Mouse (Mus musculus): ENCODE measurements around the gene Slc12a7. TPM values are rescaled to one million over a fixed set of nuclear protein-coding genes. Genes with fewer than 3 reads are reported as not detected.

The Slc12a7 gene
- polyA plus RNA-seq, 1 experiment from 2014 or later, result 14.3 TPM

DNA sequence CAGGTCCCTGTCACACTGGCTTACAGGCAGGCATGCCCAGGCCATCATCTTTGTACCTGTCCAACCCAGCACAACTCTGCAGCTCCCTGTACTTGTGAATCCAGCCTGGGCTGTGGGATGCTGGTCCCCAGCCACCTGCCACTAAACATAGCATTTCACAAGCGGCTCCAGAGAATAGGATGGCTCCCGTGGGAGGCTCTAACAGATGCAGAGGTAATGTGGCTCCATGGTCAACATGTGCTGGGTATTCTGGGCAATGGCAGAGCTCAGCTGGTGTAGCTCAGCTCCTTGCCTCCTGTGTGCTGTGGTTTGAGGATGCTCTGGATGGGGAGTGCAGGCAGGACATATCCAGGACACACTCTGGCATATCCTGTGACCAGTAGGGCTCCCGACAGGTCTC, 10.8 kb downstream of the Slc12a7 start:
- no peaks in the 10 kb centered on the region for H3K27me3 ChIP-seq
- no peaks in the 10 kb centered on the region for H3K36me3 ChIP-seq
- ATAC-seq (ENCODE audit: insufficient number of reproducible peaks, low FRiP score, low TSS enrichment, low read depth), result no peak
- no peak overlapping the region for H3K9ac ChIP-seq
- no peaks in the 10 kb centered on the region for H3K4me1 ChIP-seq
- H3K9me3 ChIP-seq, result no peaks in the 10 kb centered on the region
- no peak overlapping the region for H3K4me3 ChIP-seq
- no peak overlapping the region for H3K27ac ChIP-seq
- no peak overlapping the region for H3K4me2 ChIP-seq
- 68% methylated on average over 3 of the region's 3 CpGs for WGBS

DNA sequence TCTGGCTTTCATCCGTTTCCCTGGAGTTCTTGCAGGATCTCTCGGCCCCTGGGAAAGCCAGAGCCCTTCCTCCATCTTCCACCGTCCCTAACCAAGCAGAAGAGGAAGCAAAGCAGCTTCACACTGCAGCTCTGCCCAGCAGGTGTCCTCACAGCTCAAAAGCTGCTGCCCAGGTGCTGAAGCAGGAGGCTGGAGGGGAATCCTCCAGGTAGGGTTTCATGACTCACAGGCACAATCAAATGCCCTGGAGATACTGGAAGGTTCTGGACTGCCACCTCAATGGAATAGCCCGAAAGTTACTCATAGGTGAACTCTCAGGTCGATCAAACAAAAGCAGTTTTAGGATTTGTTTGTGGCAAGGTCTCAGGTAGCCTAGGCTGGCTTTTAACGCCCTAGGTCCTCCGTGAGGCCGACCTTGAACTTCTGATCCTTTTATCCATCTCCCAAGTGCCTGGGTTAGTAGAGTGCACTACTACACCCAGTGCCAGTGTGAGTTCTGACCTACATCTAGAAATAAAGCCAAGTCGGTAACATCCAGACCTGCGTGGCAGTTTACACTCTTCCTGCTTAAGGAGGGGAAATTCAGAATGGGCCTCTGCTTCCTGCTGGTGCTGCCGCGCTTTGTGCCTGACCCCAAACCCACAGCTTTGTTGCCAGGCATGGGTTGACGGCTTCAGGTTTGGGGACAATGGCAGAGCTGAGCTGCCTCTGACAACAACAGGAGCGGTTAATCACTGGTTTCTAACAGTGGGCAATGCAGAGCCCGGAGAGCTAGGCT, 16.0 kb downstream of the Slc12a7 start:
- 46% methylated on average over 15 of the region's 15 CpGs for WGBS
- no peak for ATAC-seq (ENCODE audit: insufficient number of reproducible peaks, low FRiP score, low TSS enrichment, low read depth)
- 0 out of 2 replicates have a peak, but pooled peaks cover 4% of the 10 kb centered on the region for H3K27me3 ChIP-seq
- H3K4me2 ChIP-seq, result no peak overlapping the region
- peaks cover 8% of the 10 kb centered on the region; the same call in 1 of the 2 replicates for H3K4me1 ChIP-seq
- H3K9me3 ChIP-seq, result no peaks in the 10 kb centered on the region
- no peaks in the 10 kb centered on the region for H3K36me3 ChIP-seq
- no peak overlapping the region for H3K27ac ChIP-seq
- H3K9ac ChIP-seq, result no peak overlapping the region
- no peak overlapping the region for H3K4me3 ChIP-seq

DNA sequence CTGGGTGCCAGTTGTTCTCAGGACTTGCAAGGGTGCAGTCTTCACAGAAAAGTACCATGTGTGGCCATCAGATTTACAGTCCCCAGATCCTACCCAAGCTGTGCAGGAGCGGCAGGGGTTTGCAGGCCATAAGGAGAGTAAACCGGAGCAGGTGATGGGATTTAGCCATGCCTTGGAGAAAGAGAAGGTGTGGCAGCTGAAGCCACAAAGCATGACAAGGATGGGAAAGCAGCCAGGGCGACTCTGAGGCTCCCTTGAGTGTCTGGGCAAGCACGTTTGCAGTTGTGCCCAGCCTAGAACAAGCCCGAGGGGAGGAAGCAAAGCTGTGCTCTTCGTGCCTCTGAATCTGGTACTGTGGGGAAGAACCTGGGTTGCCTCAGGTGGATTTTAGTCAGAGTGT, 17.5 kb downstream of the Slc12a7 start:
- Histone ChIP-seq H3K36me3 (no peaks in the 10 kb centered on the region), H3K27me3 (0 out of 2 replicates have a peak, but pooled peaks cover 4% of the 10 kb centered on the region), H3K9me3 (no peaks in the 10 kb centered on the region), H3K4me1 (peaks cover 8% of the 10 kb centered on the region; the same call in 1 of the 2 replicates), H3K9ac (no peak overlapping the region), H3K4me3 (no peak overlapping the region), H3K27ac (no peak overlapping the region), H3K4me2 (no peak overlapping the region)
- no peak for ATAC-seq (ENCODE audit: insufficient number of reproducible peaks, low FRiP score, low TSS enrichment, low read depth)
- 49% methylated on average over 6 of the region's 6 CpGs for whole genome bisulfite sequencing

DNA sequence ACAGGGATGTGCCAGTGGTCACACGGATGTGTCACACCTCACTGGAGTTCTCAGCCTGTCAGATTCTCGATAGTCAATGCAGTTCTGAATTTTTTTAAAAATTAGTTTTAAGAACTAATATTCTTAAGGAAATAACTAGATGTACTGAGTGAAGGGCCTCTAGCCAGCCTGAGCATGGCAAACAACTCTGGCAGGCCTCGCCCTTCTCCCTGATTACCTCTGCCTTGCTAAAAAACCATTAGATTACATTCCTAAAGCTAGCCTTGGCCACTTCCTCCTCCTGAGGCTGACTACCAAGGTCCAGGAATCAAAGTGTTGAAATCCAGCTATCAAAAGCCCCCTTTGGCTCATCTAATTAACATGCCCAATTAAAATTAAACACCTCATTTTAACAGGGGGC, 18.4 kb downstream of the Slc12a7 start:
- WGBS, result 90% methylated on average over 3 of the region's 3 CpGs

DNA sequence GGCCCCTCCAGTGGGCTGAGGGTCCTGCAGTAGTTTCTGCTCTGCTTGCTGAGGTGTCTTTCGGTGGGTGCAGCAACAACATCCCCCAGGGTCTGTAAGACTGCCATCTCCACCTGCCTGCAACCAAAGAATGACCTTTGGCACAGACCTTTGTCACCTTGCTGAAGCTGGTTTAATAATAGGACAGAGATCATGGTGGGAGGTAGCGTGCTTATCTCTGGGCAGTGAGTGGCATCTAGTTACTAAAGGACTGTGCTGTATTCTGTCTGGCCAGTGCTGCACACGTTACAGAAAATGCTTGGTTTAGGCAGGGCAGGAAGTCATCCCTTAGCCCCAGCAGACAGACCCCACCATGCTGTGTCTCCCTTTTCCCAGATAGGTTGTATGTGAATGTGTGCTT, 22.9 kb downstream of the Slc12a7 start:
- Histone ChIP-seq H3K27me3 (no peaks in the 10 kb centered on the region), H3K4me3 (no peak overlapping the region), H3K9me3 (no peaks in the 10 kb centered on the region), H3K4me1 (peaks cover 3% of the 10 kb centered on the region; the same call in 1 of the 2 replicates), H3K4me2 (no peak overlapping the region), H3K27ac (no peak overlapping the region), H3K9ac (no peak overlapping the region), H3K36me3 (no peaks in the 10 kb centered on the region)
- no peak for ATAC-seq (ENCODE audit: insufficient number of reproducible peaks, low FRiP score, low TSS enrichment, low read depth)
- WGBS, result 71% methylated on average over 3 of the region's 3 CpGs

More for the DNA sequence above, 18.4 kb downstream of the Slc12a7 start:
- H3K36me3 ChIP-seq, result no peaks in the 10 kb centered on the region
- H3K9me3 ChIP-seq, result no peaks in the 10 kb centered on the region
- no peak overlapping the region for H3K27ac ChIP-seq
- ATAC-seq (ENCODE audit: insufficient number of reproducible peaks, low FRiP score, low TSS enrichment, low read depth), result no peak
- no peak overlapping the region for H3K4me3 ChIP-seq
- 0 out of 2 replicates have a peak, but pooled peaks cover 4% of the 10 kb centered on the region for H3K27me3 ChIP-seq
- H3K9ac ChIP-seq, result no peak overlapping the region
- H3K4me2 ChIP-seq, result no peak overlapping the region
- peaks cover 8% of the 10 kb centered on the region; the same call in 1 of the 2 replicates for H3K4me1 ChIP-seq

DNA sequence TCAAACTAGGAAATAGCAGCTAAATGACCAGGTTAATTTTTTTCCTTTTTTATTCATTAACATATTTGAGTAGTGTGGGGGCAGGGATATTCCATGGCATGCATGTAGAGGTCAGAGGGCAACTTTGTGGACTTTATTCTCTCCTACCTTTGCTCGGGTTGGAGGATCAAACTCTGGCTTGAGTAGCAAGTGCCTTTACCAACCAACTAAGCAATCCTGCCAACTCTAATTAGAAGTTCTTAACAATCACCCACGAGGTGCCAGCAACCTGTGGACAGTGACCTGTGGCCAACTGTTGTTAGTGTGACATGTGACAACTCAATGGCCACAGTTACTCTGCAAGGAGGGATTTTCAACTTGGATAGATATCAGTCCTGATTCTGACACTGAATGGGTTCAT, 24.0 kb downstream of the Slc12a7 start:
- H3K36me3 ChIP-seq, result no peaks in the 10 kb centered on the region
- H3K4me2 ChIP-seq, result no peak overlapping the region
- H3K9me3 ChIP-seq, result no peaks in the 10 kb centered on the region
- H3K4me3 ChIP-seq, result no peak overlapping the region
- peaks cover 2% of the 10 kb centered on the region; the same call in 1 of the 2 replicates for H3K4me1 ChIP-seq
- H3K9ac ChIP-seq, result no peak overlapping the region
- H3K27ac ChIP-seq, result no peak overlapping the region
- 58% methylated on average over 2 of the region's 2 CpGs for WGBS
- no peak for ATAC-seq (ENCODE audit: insufficient number of reproducible peaks, low FRiP score, low TSS enrichment, low read depth)
- H3K27me3 ChIP-seq, result no peaks in the 10 kb centered on the region

DNA sequence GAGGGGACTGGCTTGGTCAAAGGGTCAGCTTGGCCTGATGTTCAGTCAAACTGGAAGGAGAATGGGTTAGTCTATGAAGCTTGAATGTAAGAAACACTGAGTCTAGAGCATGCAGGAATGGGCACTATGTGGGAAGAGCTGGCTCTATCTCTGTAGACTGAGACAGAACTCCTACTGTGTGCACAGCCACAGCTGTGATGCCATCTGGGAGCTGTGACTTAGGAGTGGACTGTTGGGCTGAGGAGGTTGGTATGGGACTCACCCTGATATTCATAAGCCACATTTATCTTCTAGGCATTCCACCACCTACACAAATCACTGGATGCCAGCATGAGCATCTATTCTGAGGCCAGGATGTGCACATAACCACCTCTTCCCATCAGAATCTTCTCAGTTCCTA, 24.5 kb downstream of the Slc12a7 start:
- H3K27me3 ChIP-seq, result no peaks in the 10 kb centered on the region
- no peaks in the 10 kb centered on the region for H3K9me3 ChIP-seq
- no peak overlapping the region for H3K9ac ChIP-seq
- H3K27ac ChIP-seq, result no peak overlapping the region
- no peak overlapping the region for H3K4me2 ChIP-seq
- ATAC-seq (ENCODE audit: insufficient number of reproducible peaks, low FRiP score, low TSS enrichment, low read depth), result no peak
- no peak overlapping the region for H3K4me3 ChIP-seq
- no peaks in the 10 kb centered on the region for H3K36me3 ChIP-seq
- no peaks in the 10 kb centered on the region for H3K4me1 ChIP-seq

DNA sequence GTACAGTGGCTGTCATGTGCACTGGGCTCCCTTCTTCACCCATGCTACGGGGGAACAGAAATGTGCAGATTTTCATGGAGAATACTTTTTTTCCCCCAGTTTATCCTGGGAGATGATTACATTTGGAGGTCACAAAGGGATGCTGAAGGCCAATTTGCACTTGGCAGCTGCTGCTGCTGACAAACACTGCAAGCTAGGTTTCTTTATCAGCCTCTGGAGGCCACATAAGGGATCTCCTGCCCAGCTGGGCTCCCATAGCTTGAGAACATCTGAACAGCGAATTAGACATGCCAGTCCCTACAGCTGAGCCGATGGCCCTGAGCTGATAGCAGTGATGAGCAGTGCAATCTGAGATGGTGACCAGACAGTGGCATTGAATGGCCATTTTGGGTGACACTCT, 26.7 kb downstream of the Slc12a7 start:
- H3K27ac ChIP-seq, result no peak overlapping the region
- no peak overlapping the region for H3K9ac ChIP-seq
- H3K4me1 ChIP-seq, result peaks cover 17% of the 10 kb centered on the region
- H3K27me3 ChIP-seq, result no peaks in the 10 kb centered on the region
- no peaks in the 10 kb centered on the region for H3K9me3 ChIP-seq
- no peak for ATAC-seq (ENCODE audit: insufficient number of reproducible peaks, low FRiP score, low TSS enrichment, low read depth)
- no peak overlapping the region for H3K4me2 ChIP-seq
- H3K4me3 ChIP-seq, result no peak overlapping the region
- 76% methylated on average over 3 of the region's 3 CpGs for WGBS
- no peaks in the 10 kb centered on the region for H3K36me3 ChIP-seq

DNA sequence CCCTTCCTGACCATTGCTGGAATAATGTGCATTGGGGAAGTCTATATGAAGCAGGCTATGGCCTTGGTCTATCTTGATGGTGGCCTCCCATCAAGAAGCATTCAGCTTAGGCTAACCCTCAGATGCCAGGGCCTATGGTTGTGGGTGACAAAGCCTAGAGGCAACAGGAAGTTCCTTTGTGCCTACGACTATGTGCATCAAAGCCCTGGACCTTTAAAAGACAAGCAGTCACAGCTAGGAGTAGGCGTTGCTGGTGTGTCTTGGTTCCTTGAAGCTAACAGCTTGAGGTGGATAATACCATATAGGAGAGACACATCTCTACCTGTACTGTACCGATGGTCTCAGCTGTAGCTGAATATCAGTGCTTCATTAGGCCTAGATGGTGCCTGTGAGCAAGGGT, 27.2 kb downstream of the Slc12a7 start:
- H3K9ac ChIP-seq, result no peak overlapping the region
- no peak overlapping the region for H3K27ac ChIP-seq
- no peaks in the 10 kb centered on the region for H3K27me3 ChIP-seq
- H3K36me3 ChIP-seq, result no peaks in the 10 kb centered on the region
- H3K4me1 ChIP-seq, result peaks cover 22% of the 10 kb centered on the region
- WGBS, result 93% methylated on average over 3 of the region's 3 CpGs
- no peaks in the 10 kb centered on the region for H3K9me3 ChIP-seq
- no peak overlapping the region for H3K4me2 ChIP-seq
- no peak for ATAC-seq (ENCODE audit: insufficient number of reproducible peaks, low FRiP score, low TSS enrichment, low read depth)
- no peak overlapping the region for H3K4me3 ChIP-seq

DNA sequence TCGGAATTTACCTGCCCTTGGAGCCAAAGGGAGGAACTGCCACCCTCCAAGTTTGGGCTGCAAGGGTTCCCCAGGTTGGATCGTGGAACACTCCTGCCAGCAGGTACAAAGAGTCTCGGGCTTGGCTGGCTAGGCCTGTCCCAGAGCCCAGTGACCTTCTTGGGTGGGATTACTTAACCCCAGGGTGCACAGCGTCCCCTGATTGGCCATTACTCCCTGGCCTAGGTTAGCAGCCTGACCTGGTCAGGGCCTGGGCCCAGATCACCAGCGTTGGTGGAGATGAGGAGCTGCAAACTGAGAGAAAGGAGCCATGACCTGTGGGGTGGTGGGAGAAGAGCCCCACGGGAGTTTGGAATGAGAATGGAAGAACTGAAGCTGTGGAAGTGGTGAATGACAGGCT, 30.0 kb downstream of the Slc12a7 start:
- 39% methylated on average over 6 of the region's 6 CpGs for WGBS
- Histone ChIP-seq H3K4me2 (peak overlapping the region; percentile 90), H3K4me3 (peak overlapping the region; percentile 69), H3K4me1 (peaks cover 31% of the 10 kb centered on the region), H3K9ac (no peak overlapping the region), H3K27ac (0 out of 2 replicates have a peak overlapping the region, but pooled peaks have one; percentile 22), H3K36me3 (no peaks in the 10 kb centered on the region), H3K27me3 (no peaks in the 10 kb centered on the region), H3K9me3 (no peaks in the 10 kb centered on the region)
- ATAC-seq (ENCODE audit: insufficient number of reproducible peaks, low FRiP score, low TSS enrichment, low read depth), result no peak

DNA sequence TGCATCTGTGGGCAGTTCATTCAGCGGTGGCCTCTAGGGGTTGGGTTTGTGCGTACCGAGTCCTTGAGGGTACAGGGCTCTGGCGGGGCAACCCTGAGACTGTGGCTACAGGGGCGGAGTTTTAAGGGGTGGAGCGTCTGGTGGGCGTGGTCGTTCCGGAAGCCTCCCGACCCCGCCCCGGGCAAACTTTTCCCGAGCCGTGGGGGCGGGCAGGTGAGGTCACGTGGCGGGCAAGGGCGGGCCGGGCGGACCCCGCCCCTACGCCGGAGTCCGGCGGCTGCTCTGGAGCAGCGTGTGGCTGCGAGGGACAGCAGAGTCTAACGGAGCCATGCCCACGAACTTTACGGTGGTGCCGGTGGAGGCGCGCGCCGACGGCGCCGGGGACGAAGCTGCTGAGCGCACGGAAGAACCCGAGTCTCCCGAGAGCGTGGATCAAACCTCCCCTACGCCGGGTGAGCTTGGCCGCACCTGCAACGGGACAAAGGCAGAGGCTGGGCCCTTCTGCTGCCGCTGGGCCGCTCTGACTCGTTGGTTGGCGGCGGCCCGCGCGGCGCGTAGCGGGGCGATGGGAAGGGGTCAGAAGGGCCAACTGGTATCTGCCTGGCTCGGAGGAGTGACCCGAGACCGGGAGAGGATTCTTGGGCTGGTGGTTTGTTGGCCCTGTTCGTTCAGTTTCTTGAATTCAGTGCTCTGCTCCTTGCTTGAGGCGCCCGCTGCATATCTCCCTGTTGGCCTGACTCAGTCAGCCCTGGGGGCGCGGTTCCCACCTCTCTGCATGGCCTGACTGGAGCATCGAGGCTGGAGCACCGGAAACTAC, 30.8 kb downstream of the Slc12a7 start:
- WGBS, result under 1% methylated on average over 69 of the region's 70 CpGs
- ATAC-seq (ENCODE audit: insufficient number of reproducible peaks, low FRiP score, low TSS enrichment, low read depth), result peak; percentile 86

More for the DNA sequence above, 30.8 kb downstream of the Slc12a7 start:
- Histone ChIP-seq H3K9ac (peak overlapping the region; percentile 71), H3K27me3 (no peaks in the 10 kb centered on the region), H3K9me3 (no peaks in the 10 kb centered on the region), H3K36me3 (0 out of 2 replicates have a peak, but pooled peaks cover 5% of the 10 kb centered on the region), H3K4me3 (peak overlapping the region; percentile 69), H3K4me1 (peaks cover 31% of the 10 kb centered on the region), H3K27ac (peak overlapping the region; percentile 33; the same call in 1 of the 2 replicates), H3K4me2 (peak overlapping the region; percentile 90)
